Mouse (Mus musculus) CD4-positive, CD25-positive, alpha-beta regulatory T cell, adult 2 months (primary cell): ENCODE data around the gene Snapc1.

Experiments
- DNase-seq: peaks from one replicate; pipeline ENCODE4 v3.0.0-alpha.2; 2012; ENCODE audit warnings: low read depth, low spot score

Gene Snapc1

DNA sequence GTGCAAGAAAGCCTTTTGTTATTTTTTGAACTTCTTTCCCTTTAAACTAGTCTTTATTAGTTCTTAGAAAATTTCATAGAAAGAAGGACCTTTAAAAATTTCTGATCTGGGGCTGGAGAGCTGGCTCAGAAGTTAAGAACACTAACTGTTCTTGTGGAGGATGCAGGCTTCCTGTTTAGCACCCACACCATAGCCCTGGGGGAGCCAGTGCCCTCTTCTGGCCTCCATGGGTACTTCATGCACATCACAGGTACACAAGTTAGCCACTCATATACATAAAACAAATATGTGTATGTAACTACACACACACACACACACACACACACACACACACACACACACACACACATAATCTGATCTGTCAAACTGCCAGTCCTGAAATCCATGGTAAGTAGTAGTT lies 25.3 kb downstream of the Snapc1 start:
- DNase-seq = peak; percentile 76

DNA sequence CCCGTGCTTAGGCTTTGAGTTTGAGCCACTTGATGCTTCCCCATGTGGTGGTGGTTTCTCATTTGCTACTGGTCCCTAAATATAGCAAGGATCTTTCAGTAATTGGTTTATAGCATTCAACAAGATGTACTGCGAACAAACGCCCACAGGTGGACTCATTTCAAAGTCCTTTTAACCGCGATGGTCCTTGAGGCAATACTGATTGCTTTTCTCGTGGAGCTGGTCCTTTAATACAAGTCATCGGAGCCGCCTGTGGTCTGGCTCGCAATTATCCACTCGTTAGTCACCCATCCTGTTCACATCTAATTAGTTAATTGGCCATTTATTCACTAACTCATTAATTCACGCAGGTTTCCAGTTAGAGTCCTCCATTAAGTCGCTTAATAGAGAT lies 32.6 kb downstream of the Snapc1 start:
- DNase-seq = no peak

DNA sequence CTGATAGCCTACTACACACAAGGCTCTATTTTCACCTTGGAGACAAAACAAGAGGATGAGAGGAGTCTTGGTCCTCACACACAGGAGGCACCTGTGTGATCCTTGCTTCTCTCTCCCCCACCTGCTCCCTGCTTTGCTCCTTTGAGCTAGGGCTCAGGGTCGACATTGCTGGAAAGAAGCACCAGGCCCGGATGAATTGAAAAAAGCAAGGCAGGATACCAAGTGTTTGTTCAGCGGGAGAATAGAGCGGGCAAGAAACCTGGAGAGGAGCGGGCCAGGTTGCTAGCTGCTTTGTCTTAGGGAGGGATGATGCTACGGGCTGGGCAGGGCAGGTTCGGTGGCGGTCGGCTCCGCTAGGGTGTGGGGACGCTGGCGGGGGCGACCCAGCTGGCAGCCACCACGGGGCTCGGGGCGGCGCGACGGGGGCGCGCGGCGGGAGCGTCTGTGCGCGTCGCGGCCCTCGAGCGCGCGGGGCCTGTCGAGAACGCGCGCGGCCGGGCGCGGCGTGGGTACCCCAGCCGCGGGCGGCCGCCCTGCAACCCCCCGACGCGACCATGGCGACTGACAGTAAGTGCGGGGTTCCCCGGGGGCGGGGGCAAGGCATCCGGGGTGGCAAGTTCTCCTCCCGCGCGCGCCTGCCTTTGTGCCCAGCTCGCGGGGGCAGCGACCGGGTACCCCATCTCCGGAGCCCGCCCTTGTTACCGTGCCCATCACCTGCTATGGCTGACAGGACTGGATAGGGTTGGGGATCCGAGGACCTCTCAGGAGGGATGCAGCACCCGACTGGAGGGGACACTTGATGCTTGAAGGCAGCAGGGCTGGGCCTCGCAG lies 33.2 kb downstream of the Snapc1 start, which contains the start of gene Syt16:
TSS of gene Syt16 (plus strand) at position 365 of the 831 bp plus-strand sequence.
- DNase-seq = no peak

DNA sequence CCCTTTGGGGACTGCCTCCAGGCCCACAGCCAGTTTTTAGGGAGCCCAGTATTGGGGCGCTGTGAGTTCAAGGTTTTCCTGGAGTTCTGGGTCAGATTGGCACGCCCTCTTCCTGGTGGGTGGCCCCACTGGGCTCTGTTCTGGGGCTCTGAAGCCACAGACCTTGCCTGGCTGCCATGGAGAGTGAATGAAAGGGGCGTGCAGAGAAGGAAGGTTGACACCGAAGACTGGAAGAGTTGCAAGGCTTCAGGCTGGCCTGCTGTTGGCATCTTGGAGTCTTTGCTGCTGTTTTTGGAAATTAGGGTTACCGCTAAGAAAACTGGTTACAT lies 33.8 kb downstream of the Snapc1 start:
- no peak for DNase-seq

DNA sequence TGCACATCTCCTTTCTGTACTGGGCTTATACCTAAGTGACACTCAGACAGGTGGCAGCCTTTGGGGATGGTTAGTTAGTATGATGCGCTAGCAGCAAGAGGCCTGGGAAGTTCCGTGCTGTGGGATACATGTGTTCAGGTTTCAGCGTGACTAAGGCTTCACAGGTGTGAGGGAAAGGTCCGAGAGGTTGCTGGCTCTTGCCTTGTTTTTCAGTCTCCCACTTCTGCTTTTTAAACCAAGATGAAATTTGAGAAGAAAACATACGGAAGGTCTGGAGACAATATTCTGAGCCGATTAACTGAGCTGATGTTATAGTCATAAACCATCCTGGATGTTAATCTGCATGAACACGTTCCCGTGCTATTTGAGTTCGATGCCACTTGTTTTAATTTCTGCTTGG lies 38.2 kb downstream of the Snapc1 start:
- no peak for DNase-seq

DNA sequence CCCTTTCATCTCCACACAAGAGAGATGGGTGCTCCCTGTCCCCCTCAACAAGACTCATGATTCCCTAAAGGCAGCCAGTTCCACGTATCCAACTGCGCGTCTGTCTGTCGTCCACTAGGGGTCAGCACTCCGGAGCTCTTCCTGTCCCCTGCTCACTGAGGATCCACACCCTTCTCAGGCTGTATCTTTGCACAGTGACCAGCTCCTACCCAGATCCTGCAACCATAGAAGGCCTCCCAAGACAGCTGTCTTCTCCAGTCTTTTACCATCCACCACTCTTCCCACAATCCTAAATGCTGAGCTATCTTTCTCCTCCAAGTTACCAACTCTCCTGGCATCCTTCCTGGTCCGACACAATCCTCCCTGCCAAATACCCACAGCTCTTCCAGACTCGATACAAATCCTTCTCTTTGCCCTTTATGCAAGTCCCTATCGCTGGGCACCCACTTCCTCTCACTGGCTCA lies 45.2 kb downstream of the Snapc1 start:
- DNase-seq = peak; percentile 70

DNA sequence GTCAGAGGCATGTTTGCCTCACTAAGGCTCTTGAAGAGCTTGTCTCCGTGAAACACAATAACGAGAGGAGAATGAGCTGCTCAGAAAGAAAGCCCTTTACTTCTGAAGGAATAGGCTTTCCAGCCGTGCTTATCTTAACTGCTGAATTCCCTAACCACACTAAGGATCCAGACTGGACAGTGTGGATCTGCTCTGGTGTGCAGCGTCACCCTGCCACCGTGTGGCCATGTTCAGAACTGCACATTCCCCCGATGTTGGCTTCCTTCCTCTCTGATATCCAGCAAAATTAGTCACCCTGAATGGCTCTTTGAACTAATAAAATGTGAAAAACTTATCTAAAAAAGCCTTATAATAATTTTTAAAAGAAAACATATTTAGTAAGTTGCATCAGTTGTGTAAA lies 49.5 kb downstream of the Snapc1 start:
- DNase-seq = peak; percentile 73

DNA sequence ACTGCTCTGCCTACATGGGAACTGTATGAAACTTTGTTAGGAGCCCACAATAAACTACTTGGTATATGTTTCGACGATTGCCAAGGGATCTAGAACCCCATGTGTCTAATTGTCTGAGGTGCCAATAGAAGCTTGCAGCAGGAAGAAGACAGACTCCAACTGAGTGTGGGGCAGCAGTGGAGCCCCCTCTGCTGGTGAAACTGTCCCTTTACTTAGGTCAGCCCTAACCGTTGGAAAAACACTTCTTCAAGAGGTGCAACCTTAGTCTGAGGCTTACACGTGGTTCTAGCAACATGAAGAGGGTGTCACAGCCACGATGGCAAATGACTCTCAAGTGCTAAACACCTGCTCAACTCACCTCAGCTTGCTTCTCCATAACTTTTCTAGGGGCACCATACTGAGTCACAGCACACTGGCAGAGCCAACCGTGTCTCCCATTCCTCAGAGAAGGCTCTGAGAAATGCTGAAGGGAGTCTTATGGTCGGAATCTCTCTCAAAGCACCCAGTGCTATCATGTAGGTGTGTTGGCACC lies 50.5 kb downstream of the Snapc1 start:
- peak; percentile 47 for DNase-seq

DNA sequence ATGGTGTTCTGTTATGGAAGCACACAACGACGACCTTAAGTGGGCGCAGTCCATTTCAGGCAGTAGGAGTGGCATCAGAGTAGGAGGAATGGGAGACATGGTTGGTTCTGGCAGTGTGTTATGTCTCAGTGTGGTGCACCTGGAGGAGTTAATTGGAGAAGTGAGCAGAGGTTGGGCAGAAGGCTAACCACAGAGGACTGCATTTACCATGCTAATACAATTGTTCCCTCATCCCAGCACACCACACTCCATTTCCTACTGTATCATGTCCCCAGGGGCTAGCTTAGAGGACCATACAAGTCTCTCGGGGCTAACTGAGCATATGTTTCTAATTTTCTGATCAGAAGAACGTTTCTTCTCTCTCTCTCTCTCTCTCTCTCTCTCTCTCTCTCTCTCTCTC lies 51.2 kb downstream of the Snapc1 start:
- no peak for DNase-seq

DNA sequence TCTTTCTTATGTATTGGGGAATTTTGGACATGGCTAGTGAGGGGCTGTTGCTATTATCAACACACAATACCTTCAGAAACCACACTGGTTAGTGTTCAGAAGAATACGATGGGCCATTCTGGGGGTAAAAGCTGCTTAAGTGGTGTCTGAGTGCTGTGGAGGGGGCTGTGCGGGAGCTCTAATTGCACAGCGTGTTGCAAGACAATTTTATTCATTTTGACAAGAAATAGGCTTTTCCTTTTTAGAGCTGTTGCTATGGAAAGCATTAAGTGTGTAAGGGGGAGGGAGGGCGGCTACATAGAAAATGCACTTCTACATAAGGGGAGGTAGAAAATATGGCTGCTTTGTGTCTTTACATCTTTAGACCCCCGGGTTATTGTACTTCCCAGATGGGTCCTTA lies 59.0 kb downstream of the Snapc1 start:
- DNase-seq = no peak

DNA sequence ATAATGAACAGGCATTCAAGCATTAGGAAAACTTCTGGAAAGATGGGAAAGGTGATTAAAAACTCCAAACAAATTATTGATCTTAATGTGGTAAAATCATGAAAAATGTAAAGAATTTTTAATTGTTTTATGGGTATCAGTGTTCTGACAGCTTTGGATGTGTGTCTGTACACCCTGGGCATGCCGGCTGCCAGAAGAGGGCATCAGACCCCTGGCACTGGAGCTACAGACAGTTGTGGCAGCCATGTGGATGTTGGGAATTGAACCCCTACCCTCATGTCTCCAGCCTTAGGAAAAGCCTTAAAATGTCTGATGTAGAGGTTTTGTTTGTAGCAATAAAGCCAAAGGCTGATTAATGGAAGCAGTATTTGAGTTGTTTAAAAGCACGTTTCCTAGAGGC lies 60.6 kb downstream of the Snapc1 start:
- no peak for DNase-seq
